Mouse (Mus musculus) megakaryocyte, embryonic 14.5 days (primary cell): ENCODE results near the gene Cables2.

Experiments
- FLI1 ChIP-seq: IDR thresholded peaks from 2 replicates; pipeline ENCODE4 v1.6.1; 2012; ENCODE audit warnings: low read length, inconsistent platforms, mixed read lengths
- GATA1 ChIP-seq: IDR thresholded peaks from 3 replicates; pipeline ENCODE4 v1.6.1; 2012; ENCODE audit warnings: mixed read lengths, low read length, inconsistent platforms, borderline replicate concordance

DNA sequence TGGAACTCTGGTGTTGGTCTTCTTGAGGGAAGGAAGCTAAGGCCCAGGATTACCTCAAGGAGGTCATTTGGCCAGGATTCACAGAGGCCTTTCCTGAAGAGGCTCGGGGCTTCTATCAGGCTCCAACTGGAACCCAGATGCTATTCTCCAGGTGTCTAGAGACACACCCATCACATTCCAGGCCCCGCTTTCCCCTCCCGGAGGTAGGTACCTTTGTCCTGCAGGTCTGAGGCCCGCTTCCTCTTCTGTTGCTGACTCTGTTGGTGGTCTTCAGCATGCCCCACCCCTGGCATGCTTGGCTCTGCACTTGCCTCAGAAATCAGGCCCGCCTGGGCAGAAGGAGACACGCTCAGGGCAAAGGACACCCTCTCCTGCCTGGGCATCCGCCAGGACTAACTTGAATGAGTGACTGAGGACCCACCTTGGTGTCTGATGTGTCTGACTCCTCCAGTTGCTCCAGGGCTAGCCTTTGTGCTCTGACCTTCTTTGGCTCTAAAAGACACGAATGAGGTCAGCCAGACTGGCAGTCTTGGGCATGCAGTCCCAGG lies 4.6 kb upstream of the Cables2 start:
- TF ChIP-seq GATA1: no peak
- no peak for TF ChIP-seq FLI1
